Mouse (Mus musculus) heart, postnatal 0 days (tissue): ENCODE results near the gene Anks3.

ENCODE experiments used
- CTCF ChIP-seq: IDR thresholded peaks from 2 replicates; pipeline ENCODE4 v1.5.1; 2016; ENCODE audit warnings: antibody characterized with exemption, control low read depth, low read depth
- EP300 ChIP-seq: IDR thresholded peaks from 2 replicates; pipeline ENCODE4 v1.6.1; 2016; ENCODE audit warnings: antibody characterized with exemption, low read depth

GRCm38 (mm10) chr16:4938989-4939388 lies 25.0 kb downstream of the Anks3 start:
- TF ChIP-seq CTCF (no peak), EP300 (no peak)
